Mouse (Mus musculus): ENCODE measurements around the gene Tnfrsf25.
A peak's percentile ranks its signal among the peaks of the same experiment; 100 is the strongest.

GRCm38 (mm10) chr4:152153771-152154177, 38.0 kb downstream of the Tnfrsf25 start:
- TF ChIP-seq CTCF (IDR thresholded peaks at IDR 0.05; ENCODE audit: extremely low read depth, insufficient read length, insufficient replicate concordance, low read depth, low read length) (peak; percentile 89), POLR2A (IDR thresholded peaks at IDR 0.05; ENCODE audit: low read depth, low read length) (no peak)
